Mouse (Mus musculus): ENCODE results near the gene Zbtb38.

- TF ChIP-seq CTCF (IDR thresholded peaks at IDR 0.05; ENCODE audit: low read depth) = no peak
- TF ChIP-seq EP300 (optimal IDR thresholded peaks at IDR 0.05) = no peak
Observed at GRCm38 (mm10) chr9:96783258-96783657, 30.6 kb upstream of the Zbtb38 start.

Measured in stomach, postnatal 0 days (tissue).